Comparison of ENCODE assay signal across 9 mouse cellular contexts in the genomic region with DNA sequence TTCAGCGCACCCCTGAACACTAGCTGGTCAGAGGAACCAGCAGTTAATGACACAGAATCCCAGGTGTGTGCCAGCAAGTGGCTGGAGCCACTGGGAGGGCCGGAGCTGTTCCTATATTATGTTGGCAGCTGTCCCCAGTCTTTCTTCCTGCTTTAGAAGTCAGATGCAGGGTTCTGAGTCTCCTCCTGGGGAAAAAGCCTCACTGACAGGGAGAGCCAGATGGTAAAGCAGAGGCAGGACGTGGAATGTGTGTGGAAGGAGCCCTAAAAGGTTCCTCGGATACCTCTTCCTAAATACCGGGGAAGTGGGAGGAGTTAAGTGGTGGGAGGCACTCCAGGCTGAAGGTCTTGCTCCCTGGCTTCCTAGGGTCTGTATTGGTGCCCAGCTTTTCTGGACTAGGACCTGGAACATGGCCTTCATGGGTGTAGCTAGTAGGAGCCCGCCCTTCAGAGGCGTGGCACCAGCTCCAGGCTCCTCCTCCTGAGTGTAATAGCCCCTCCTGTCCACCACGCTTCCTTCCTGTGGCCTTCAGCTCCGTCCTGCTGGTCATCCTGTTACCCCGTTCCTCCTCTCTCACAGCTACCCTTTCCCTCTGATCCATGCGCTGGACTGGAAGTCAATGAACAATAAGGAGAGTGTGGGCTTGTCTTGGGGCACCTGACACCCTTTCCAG. TPM values are rescaled to one million over a fixed set of nuclear protein-coding genes. Genes with fewer than 3 reads are reported as not detected.
DNase-seq lines count a peak whose midpoint lies in the region; ATAC-seq and TF ChIP-seq lines count a peak whose summit lies in the region.
"Had no signal": no experiment of that assay in that cellular context is flagged by ENCODE, and none has a peak within 500 bp of the region (broad histone marks: within the 10 kb centered on the region; RNA-seq: fewer than 3 reads in every experiment).

No protein-coding gene starts in this region.

- H3K4me3 ChIP-seq in embryonic facial prominence, embryonic 15.5 days (replicated peaks) = no peak overlapping the region
- no peak overlapping the region for H3K4me3 ChIP-seq in kidney, adult 2 months (ENCODE audit: insufficient read depth, low read depth, low read length)

- H3K9me3 ChIP-seq in embryonic facial prominence, embryonic 15.5 days (replicated peaks) = no peaks in the 10 kb centered on the region

- H3K36me3 ChIP-seq in embryonic facial prominence, embryonic 15.5 days = no peaks in the 10 kb centered on the region
- no peaks in the 10 kb centered on the region for H3K36me3 ChIP-seq in kidney, adult 2 months (ENCODE audit: control insufficient read depth, insufficient read depth, low read length)

- no peaks in the 10 kb centered on the region for H3K27me3 ChIP-seq in embryonic facial prominence, embryonic 15.5 days
- H3K27me3 ChIP-seq in kidney, adult 2 months (replicated peaks; ENCODE audit: control insufficient read depth, insufficient read depth, low read length) = no peaks in the 10 kb centered on the region

- no peak overlapping the region for H3K4me2 ChIP-seq in embryonic facial prominence, embryonic 15.5 days (replicated peaks)

- H3K27ac ChIP-seq in embryonic facial prominence, embryonic 15.5 days (replicated peaks) = peak overlapping the region; percentile 55; the same call in 1 of the 2 replicates
- H3K27ac ChIP-seq in kidney, adult 2 months (ENCODE audit: insufficient read depth, low read depth, low read length) = no peak overlapping the region

- H3K4me1 ChIP-seq in embryonic facial prominence, embryonic 15.5 days = peaks cover 44% of the 10 kb centered on the region
- peaks cover 15% of the 10 kb centered on the region for H3K4me1 ChIP-seq in kidney, adult 2 months (ENCODE audit: control insufficient read depth, insufficient read depth, low read length)

- DNase-seq in adrenal gland, adult 2 months = peak; percentile 76
- peak; percentile 83 for DNase-seq in kidney, adult 2 months
- peak; percentile 81 to 85 for DNase-seq in lung, adult 18-20 months
- DNase-seq in layer of hippocampus, adult 18-20 months (ENCODE audit: low spot score in 2 of 2) = no peak
- DNase-seq in spleen, postnatal 10 days (ENCODE audit: low spot score in 2 of 2) = no peak

- TF ChIP-seq POLR2A in kidney, adult 2 months (IDR thresholded peaks at IDR 0.05; ENCODE audit: low read depth, low read length) = no peak

- WGBS in embryonic facial prominence, embryonic 15.5 days = 60% methylated on average over 11 of the region's 11 CpGs
- WGBS in kidney, adult 2 months = 51% methylated on average over 11 of the region's 11 CpGs

- no peak for ATAC-seq in embryonic facial prominence, embryonic 15.5 days (ENCODE audit: insufficient number of reproducible peaks, low FRiP score, low TSS enrichment, low read depth)
- no peak for ATAC-seq in activated CD4-positive, CD25-positive, alpha-beta regulatory T cell, adult 4 months

- peak; percentile 25; the same call in 1 of the 2 replicates for TF ChIP-seq CTCF in kidney, adult 2 months (conservative IDR thresholded peaks at IDR 0.05; ENCODE audit: insufficient read depth, insufficient read length, low read depth, low read length)

- H3K9ac ChIP-seq in embryonic facial prominence, embryonic 15.5 days = no peak overlapping the region

RNA-seq across cellular contexts. Expression of a gene that starts 25.3 kb away (rescaled TPM):
- 10 to 100 TPM; 13.8 to 15.9 TPM for total RNA-seq in adrenal gland, adult 2 months (2021)
- 5.9 and 6.6 TPM in 2 replicates for polyA plus RNA-seq in adrenal gland, adult 2 months (2012; rRNA removed)
- 12.8 and 16.9 TPM in 2 replicates for polyA plus RNA-seq in embryonic facial prominence, embryonic 15.5 days (2015; fragmentation: Nextera tagmentation; extraction: Ambion mirVana)
- 11.2 and 11.7 TPM in 2 replicates for polyA plus RNA-seq in kidney, adult 2 months (2012; rRNA removed)
- 10 to 100 TPM; 92.7 to 98.4 TPM for total RNA-seq in layer of hippocampus, adult 18-20 months (2021)
- polyA plus RNA-seq in activated CD4-positive, CD25-positive, alpha-beta regulatory T cell, adult 4 months (2017; shearing (Covaris generic)) = 10 to 100 TPM in 1 of 2 experiments, 1 to 10 TPM in 1; 8.0 to 10.3 TPM

RNA-seq across cellular contexts. Expression of a gene that starts 33.6 kb away (rescaled TPM):
- 100 to 1,000 TPM; 274 to 451 TPM for total RNA-seq in adrenal gland, adult 2 months (2021)
- polyA plus RNA-seq in adrenal gland, adult 2 months (2012; rRNA removed) = 3.2 and 6.1 TPM in 2 replicates
- 574 and 621 TPM in 2 replicates for polyA plus RNA-seq in embryonic facial prominence, embryonic 15.5 days (2015; fragmentation: Nextera tagmentation; extraction: Ambion mirVana)
- polyA plus RNA-seq in kidney, adult 2 months (2012; rRNA removed) = 91.8 and 126 TPM in 2 replicates
- total RNA-seq in layer of hippocampus, adult 18-20 months (2021) = 100 to 1,000 TPM; 341 to 347 TPM
- 100 to 1,000 TPM; 262 to 349 TPM for polyA plus RNA-seq in activated CD4-positive, CD25-positive, alpha-beta regulatory T cell, adult 4 months (2017; shearing (Covaris generic))

RNA-seq across cellular contexts. Expression of a gene that starts 38.2 kb away (rescaled TPM):
- under 1 TPM in 1 of 2 experiments, not detected in 1; 0.07 TPM for total RNA-seq in adrenal gland, adult 2 months (2021)
- polyA plus RNA-seq in adrenal gland, adult 2 months (2012; rRNA removed) = 0.06 TPM in 1 of 2 replicates, not detected in the other
- 0.41 and 0.46 TPM in 2 replicates for polyA plus RNA-seq in embryonic facial prominence, embryonic 15.5 days (2015; fragmentation: Nextera tagmentation; extraction: Ambion mirVana)
- polyA plus RNA-seq in kidney, adult 2 months (2012; rRNA removed) = 0.07 TPM in 1 of 2 replicates, not detected in the other
- total RNA-seq in layer of hippocampus, adult 18-20 months (2021) = under 1 TPM; 0.25 to 0.52 TPM
- polyA plus RNA-seq in activated CD4-positive, CD25-positive, alpha-beta regulatory T cell, adult 4 months (2017; shearing (Covaris generic)) = not detected

RNA-seq across cellular contexts. Expression of a gene that starts 47.9 kb away (rescaled TPM):
- not detected for total RNA-seq in adrenal gland, adult 2 months (2021)
- polyA plus RNA-seq in adrenal gland, adult 2 months (2012; rRNA removed) = not detected in 2 replicates
- polyA plus RNA-seq in embryonic facial prominence, embryonic 15.5 days (2015; fragmentation: Nextera tagmentation; extraction: Ambion mirVana) = not detected in 2 replicates
- polyA plus RNA-seq in kidney, adult 2 months (2012; rRNA removed) = not detected in 2 replicates
- total RNA-seq in layer of hippocampus, adult 18-20 months (2021) = under 1 TPM in 1 of 2 experiments, not detected in 1; 0.35 TPM
- polyA plus RNA-seq in activated CD4-positive, CD25-positive, alpha-beta regulatory T cell, adult 4 months (2017; shearing (Covaris generic)) = not detected
- total RNA-seq: adrenal gland, postnatal 4 days; hematopoietic stem cell, adult 5-6 weeks had no signal

Comparison
In these comparisons a context has a peak if more than half of its experiments do, and no peak if none do; other contexts are left out.
1. DNase-seq: peak in adrenal gland, adult 2 months (single experiment), kidney, adult 2 months (single experiment) and lung, adult 18-20 months (2 of 2); none in layer of hippocampus, adult 18-20 months (0 of 2) and spleen, postnatal 10 days (0 of 2).
2. RNA of a gene that starts 33.6 kb away (polyA plus RNA-seq): 574 to 621 TPM in embryonic facial prominence, embryonic 15.5 days, 262 to 349 TPM in activated CD4-positive, CD25-positive, alpha-beta regulatory T cell, adult 4 months and 91.8 to 126 TPM in kidney, adult 2 months; 3.2 to 6.1 TPM in adrenal gland, adult 2 months; every median in the first group is over 10 times any median in the second.